Mouse (Mus musculus): Measurements from ENCODE around the gene Fndc3b.
"Not testable (repeated sequence)": the region's sequence is repeated elsewhere in the genome, so short reads cannot be mapped to it uniquely, and the experiment has no call there.

Fndc3b gene

DNA sequence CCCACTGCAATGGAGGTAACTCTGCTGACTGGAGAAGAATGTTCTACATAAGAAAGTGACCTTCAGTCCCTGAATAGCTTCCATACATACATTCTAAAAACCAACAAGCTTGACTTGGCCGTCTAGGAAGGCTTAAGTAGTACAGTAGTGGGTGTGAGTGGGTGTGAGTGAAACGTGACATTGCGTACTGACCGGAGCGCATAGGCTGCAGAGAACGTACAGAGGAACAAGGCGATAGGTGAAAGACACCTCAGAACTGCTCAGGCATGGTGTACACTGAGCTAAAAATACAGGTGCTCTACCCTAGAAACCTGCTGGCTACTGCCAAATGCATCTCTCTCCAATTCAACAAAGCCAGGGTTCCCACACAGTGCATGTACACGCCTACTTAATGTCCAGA is 219.7 kb downstream of the Fndc3b start:
- no peak for DNase-seq

DNA sequence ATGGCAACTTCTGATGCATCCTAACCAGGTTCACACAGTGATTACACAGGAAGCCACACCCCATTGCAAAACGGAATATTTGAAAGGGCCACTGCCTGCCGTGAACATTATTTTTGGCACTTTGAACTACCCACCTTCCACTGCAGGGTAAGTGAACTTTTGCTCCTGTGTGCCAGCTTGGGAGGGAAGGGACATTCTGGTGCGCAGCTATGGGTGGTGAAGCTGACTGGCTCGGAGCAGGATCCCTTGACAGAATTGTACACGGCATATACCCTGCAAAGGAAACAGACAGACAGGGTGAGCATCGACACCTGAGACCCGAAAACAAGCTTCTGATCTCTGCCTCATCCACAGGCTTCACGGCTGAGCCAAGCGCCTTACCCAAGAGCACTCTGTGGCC is 220.2 kb downstream of the Fndc3b start:
- DNase-seq = no peak

DNA sequence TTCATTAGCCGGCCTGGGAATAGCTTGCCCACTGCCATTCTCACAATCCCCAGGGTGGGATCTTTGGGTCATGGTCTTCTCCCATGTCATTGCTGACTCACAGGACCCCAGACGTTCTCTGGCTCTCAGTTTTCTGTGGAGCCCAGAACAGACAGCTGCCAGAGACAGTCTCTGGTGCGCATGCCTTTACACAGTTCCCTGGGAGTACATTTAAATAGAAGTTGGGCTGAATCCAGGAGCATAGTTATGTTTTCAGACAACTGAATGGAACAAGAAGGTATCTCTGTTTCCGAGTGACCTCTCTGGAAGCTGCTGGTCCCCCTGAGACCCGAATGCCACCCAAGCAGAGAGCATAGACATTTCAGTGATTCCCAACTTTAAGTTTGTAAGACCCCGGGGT is 221.6 kb downstream of the Fndc3b start:
- no peak for DNase-seq

DNA sequence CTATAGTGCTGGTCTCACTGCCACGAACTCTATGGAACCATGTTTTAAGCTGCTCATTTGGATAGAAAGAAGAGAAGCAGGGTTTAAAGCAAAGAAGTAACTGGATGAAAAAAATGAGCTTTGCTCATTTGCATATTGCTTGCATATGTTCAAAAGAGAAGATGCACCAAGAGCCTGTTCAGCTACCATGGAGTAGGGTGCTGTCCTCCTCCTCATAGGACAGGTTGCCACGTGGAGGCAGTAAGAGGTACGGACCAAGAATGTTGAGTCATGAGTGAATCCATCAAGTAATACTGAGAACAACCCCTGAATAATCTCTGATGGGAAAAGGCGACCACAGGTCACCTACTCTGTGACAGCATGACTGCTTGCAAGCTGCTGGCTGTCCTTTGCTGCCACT is 226.0 kb downstream of the Fndc3b start:
- DNase-seq = no peak

DNA sequence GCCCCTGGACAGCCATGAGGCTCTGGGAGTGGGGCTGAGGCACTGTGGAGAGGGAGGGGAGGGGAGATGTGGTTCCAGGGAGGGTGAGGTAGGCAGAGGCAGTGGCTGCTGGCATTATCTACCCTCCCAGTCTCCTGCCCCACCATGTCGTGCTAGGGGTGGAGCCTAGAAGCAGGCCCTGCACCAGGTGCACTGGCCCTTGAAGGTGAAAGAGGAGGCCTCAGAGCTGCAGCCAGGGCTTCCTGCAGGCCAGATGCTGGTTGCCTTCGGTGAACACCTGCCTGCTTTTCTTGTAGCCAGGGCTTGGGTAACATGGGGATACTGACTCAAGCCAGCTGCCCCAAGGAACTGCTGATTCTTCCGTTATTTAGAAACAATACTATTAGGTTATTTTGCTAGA is 226.4 kb downstream of the Fndc3b start:
- no peak for DNase-seq

DNA sequence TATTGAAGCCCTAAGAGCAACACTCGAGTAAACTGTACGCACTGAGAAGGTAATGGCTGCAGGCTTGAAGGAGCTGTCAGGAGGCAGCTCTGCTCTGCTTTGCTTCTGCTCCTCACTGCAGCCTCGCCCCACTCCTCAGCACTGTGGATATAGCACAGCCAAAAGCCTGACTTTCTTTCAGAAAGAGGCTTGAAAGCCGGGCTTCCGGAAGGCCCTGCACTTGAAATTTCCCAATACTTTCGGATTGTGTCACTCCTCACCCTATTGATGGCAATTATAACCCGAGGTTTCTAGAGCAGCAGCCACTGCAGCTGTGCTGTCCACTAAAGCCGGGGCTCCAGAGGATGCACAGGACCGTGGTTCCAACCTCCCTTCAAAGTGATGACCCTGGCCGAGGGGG is 227.3 kb downstream of the Fndc3b start:
- no peak for DNase-seq

DNA sequence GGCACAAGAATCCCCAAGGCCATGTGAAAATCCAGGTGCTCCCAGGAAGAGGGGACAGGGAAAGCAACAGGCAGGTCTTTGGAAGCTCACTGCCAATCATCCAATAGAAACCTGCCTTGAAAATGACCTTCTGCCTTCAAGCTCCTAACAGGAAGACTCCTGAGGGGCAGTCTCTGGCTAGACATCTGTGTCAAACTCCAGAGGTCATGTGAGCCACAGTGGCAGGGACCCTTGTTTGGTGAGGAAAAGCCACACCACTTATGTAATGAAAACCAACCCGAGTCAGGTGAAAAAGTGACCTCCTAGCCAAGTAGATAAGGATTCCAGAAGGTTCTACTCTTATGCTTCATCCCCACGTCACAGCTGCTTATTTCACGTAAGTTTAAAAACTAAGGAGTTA is 227.8 kb downstream of the Fndc3b start:
- DNase-seq = no peak

DNA sequence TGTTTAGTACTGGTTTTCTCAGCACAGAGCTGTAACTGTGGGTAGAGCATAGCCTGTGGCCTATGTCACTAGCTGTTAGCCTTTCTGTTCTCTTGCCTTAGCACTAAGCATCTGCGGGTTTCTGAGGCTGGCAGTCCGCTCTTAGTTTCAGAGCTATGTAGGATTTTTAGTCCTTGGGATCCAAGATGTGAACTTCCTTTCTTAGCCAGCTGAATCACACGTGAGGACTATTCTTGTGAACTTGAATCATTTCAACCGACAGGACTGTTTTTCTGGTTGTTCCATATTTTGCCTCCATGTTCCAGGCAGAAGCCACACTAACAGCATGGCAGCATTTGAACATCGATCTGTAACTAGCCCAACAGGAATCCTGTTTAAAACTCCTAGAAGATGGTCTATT is 229.4 kb downstream of the Fndc3b start:
- no peak for DNase-seq

DNA sequence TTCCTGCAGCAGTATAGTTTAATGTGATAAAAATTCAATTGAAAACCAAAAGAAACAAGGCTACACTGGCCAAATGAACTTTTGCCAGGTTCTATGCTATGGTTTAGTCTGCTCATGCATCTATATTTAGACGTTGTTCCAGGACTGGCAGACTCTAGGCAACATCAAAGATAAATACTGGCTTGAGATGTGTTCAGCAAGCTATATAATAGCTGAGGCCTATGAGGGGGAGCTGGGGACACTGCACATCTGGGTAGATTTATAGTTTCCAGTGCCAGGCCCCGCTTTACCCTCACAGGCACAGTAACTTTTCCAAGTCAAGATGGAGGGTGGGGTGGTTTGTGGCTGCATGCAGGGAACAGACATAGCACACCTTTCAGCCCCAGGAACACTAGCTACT is 231.7 kb downstream of the Fndc3b start:
- no peak for DNase-seq

DNA sequence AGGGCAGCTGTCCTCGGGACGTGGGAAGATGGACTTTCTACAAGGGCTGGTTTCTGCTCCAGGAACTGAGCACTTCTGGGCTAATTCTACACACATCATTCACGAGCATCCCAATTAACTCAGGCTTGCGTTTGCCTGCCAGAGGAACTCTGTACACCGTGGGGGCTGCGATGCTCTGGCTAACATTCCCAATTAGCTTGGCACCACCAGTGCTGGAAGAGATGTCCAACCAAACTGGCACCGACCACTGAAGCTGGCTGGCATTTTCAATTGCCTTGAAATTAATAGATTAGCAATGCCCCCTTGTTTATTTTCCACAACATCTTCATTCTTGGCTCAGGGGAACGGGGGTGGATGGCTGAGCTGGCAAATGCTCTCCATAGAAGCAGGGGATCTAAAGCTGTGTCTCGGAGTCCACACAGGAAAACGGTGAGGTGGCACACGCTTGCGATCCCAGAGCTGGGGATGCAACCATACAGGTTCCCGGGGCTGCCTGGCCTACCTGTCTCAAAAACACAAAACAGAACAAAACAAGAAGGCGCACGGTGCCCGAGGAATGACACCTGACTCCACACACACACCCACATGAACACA is 232.4 kb downstream of the Fndc3b start:
- DNase-seq = no peak

DNA sequence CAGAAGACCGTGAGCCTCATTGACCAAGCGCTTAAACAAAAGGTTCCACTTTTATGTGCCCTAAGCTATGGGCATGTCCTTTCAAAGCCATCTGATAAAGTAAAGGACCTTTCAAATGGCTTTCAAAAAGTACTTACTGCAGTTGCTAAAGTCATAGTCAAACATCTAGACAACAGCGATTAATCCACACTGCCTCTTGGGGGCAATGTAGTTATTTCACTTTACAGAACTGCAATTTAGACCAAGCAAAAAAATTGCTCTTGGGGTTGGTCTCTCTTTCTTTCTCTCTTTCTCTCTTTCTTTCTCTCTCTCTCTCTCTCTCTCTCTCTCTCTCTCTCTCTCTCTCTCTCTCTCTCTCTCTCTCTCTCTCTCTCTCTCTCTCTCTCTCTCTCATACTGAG is 233.4 kb downstream of the Fndc3b start:
- not testable (repeated sequence) for DNase-seq

DNA sequence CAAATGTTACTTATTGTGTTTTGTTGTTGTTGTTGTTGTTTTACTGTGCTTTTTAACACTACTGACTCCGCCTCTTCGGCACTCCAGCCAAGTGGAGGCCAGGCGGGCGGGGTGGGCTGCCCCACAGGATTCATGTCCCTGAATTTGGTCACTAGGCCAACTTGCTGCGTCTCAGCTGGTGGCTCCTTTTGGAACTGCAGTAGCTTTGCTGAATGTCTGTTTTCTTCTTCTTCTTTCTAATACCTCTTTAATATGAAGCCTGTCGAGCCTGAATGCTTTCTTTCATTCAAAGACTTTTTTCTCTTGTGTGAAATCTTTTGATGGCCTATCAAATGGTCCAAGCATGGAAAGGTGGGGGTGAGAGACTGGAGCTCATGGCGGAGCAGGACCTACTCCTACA is 235.2 kb downstream of the Fndc3b start:
- no peak for DNase-seq

DNA sequence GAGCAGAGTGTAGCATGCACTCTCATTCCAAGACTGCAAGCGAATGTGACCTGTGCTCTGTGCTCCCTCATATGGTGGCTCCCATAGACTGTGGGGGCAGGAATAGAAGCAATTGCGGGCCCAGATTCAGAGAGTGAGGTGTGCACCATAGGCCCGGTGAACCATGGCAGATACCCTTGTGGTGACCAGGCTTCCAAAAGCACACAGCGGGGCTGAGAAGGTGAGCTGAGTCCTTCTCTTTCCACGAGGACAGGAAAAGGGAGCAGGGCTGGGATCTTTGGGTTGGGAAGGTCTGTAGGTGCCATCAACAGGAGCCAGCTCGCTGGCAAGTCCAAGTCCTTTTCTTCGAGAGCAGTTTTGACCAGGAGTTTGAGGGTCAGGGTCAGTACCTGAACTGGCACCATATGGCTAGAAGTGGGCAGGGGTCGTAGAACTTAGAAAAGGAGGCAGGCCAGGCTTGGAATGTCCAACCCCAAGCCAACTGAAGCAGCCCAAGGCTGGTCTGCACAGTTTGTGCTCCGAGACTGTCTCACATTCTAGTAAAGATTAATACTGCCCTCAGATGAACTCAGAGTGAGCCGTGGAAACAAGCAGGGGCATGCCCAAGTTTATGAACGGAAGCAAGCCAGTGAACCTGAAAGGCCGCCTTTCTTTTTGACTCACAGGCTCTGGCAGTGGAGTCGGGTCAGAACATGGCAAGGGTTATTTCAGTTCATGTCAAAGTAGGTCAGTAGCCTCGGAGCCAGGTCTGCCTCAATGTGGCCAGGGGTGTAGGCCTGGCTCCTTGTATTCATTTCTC is 237.1 kb downstream of the Fndc3b start:
- DNase-seq = no peak

DNA sequence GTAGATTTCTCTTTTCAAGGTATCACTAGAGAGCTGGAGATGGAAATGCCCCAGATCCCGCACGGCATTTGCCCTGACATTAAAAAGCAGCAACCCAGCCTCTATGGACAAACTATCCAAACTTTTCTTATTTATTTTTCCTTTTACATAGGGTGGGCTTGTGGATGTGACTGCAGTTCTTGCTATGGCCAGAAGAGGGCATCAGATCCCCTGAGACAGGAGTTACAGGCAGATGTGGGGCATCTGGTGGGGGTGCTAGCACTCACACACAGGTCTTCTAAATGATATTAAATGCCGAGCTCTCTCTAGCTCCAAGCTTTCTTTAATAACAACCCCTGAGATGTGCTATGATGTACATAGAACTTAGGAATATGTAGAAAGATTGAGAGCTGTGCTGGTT is 238.3 kb downstream of the Fndc3b start:
- DNase-seq = no peak

DNA sequence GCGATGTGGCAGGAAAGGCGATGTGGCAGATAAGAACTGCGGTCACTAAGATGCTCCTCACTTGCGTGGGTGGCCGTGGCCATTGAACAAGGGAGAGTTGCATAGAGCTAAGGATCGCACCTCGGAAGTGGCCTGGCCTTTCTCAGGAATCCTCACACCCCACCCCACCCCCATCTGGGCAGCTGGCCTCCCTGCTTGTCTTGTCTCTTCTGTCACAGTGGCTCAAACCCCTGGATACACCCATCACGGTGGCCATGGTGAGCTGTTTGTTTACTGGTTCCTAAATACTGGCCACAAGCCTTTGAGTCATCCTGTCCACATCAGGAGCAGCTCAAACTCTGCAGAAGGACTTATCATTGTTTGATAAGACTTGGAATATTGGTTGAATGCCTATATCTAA is 240.3 kb downstream of the Fndc3b start:
- DNase-seq = no peak

DNA sequence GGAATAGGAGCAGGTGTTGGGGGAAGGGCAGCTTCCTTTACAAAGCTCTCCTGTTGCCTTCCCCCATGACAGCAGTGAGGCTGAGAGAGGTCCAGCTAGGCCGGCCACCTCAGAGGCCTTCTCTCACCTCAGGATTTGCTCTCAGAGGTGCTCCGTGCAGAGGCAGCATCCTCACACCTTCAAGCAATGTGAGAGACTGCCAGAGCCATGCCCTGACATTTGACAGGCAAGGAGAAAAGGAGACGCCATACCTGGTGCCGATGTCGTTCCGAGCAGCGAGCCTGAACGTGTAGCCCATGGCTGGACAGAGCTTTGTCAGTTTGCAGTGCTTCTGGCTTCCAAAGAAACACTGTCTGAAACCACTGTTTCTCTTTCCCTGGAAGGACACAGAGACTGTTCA is 241.1 kb downstream of the Fndc3b start:
- no peak for DNase-seq

DNA sequence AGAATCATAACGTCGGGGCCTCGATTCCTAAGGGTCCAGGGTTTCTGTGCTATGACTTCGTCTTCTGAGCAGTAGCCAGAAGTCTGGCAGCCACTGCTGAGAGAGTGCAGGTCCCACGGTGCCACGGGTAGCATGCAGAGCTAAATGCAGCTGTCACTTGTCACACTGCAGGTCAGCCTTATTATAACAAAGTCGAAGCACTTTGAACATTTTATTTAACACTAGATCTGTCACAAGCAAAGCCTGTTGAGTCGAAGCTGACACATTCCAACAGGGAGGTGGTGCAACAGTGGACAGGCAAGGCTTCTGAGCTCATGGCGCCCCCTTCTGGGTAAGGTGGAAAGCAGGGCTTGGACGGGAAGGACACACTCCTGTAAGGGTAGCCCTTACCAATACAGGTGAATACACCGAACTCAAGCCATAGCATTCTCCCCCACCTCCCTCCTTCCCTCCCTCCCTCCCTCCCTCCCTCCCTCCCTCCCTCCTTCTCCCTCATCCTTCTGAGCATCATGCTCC is 243.5 kb downstream of the Fndc3b start:
- peak in 1 of 2 experiments; percentile 9 for DNase-seq

DNA sequence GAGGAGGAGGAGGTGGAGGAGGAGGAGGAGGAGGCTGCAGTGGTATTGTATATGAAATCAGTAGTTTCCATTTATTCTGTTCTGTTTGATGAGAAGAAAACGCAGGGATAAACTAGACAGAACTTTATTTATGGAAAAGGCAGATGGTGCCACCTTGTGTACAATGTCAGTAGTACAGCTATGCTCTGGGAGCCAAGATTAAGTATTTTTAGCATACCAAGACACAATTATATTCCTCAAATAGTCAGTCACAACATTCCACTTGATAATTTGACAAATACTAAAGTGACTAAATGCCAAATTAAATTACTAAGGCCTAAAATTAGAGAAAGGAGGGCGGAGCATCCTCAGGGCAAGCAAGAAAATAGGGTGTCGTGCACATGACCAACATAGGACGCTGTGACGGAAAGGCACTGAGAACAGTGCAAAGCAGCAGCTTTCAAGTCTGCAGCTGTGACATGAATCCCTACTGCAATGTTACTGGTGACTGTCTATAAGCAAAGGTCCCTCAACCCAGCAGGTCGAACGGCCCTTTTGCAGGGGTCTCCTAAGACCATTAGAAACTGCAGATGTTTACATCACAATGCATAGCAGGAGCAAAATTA is 244.7 kb downstream of the Fndc3b start:
- DNase-seq = peak in 1 of 2 experiments; percentile 15

DNA sequence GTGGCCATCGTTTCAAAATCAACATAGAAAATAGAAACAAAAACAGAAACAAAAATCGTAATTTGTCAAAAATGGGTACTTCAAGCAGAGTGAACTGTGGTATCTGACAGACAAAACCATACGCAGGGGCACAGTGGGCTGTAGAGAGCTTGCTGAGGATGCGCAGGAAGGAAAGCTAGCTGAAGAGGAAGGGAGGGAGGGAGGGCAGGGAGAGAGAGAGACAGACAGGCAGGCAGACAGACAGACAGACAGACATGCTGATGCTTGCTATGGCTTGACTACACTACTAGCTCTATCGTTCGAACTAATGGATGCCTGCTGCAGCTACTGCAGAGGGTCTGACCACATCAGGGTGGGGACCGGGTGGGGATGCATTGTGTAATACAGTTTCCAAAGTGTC is 247.7 kb downstream of the Fndc3b start:
- DNase-seq = no peak

DNA sequence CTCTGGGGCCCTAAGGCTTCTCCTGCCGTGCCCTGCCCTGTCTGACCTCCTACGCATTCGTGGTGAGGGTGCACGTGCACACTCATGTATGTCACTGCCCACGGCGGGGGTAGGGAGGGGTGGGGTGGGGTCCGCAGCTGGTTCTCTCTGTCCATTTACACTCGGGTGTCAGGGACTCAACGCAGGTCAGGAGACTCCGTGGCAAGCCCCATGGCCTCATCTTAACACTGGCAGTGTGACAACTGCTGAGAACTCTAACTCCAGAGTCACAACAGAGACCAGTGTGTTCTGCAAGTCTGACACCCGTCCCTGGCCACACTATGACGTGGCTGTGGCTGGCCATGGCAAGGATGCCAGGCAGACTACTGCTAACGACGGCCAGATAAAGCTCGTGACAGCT is 248.2 kb downstream of the Fndc3b start:
- no peak for DNase-seq

DNA sequence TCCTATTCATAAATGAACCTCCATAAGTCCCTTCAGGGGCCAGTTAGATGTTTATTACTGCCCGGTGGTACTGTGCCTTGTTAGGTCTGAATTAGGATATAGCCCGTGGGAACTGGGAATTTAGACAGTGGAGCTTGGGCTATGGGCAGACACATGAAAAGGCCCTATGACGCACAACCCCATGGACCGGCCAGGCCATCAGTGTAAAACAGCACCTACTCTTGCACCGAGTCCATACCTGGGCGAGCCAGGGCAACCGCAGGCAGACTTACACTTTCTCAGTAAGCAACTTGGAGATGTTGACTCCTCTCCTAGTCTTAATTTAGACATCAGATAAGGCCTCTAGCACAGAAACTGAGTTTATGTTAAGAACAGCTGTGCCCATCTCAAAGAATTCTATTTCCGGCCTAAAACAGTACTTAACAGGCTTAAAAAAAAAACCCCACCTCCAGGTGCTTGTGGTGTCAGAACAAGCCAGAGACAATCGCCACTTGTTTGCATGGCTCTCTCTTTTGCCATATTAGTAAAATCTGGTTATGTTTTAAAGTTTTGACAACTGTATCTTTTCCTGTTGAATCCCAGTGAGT is 248.7 kb downstream of the Fndc3b start:
- DNase-seq = no peak

DNA sequence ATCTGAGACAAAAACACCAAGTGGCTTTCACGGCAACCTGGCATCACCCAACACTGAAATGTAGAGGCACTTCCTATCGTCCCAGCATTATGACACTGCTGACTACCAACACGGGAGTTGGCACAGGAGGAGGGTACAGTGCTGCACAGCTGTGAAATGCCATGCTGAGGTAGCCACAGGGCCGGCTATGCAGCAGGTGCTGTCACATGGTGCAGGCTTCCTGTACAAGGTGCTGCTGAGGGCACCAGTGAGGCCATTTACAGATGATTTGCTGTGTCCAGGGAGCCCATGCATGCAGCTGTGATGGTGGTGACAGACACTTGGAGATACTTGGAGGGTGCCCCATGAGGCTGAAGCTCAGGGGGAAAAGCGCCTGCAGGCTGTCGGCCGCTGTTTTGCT is 249.2 kb downstream of the Fndc3b start:
- no peak for DNase-seq

DNA sequence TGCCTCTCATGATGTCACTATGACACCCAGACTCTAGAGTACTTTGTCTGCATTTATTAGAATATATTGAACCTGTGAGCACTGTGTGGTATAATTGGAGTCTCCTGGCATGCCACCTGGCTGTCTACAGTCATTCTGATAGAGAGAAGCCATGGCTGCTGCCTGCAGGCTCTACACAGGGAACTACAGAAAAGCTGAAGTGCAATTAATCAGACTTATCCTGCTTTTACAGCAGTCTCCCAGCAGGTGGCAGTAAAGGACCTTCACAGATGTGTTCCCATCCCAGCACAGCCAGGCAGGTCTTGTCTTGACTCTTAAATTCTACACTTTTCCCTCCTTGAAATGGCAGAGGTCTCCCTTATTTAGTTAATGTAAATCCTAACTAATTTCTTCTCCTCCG is 250.1 kb downstream of the Fndc3b start:
- peak in 1 of 2 experiments; percentile 63 for DNase-seq

DNA sequence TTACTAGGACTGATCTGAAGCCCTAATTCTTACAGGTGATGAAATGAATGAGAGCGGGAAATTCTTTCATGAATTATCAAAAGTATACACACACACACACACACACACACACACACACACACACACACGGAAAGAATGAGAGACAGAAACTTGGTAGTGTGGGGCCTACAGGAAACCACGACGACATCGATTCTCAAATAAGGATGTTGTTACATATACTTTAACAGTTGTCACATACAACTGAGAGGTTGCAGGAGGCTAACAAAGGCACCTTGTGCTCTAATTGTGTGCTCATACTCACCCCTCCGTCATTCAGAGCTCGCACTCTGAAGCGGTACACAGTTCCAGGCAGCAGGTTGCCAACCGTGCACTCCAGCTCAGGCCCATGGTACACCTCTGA is 252.7 kb downstream of the Fndc3b start:
- DNase-seq = no peak
